Mouse (Mus musculus) activated CD4-positive, CD25-positive, alpha-beta regulatory T cell, adult 4 months (primary cell): ENCODE data around the gene Clint1. TPM values are rescaled to one million over a fixed set of nuclear protein-coding genes. Genes with fewer than 3 reads are reported as not detected.

Experiments
- ATAC-seq: one replicate; pipeline ENCODE4 v1.8.0; 2017
- polyA plus RNA-seq, 2 experiments: library from polyadenylated mRNA; unstranded; fragments of 100-300 nt; shearing (Covaris generic); gene quantifications; one replicate each; pipeline ENCODE4 v1.2.1; 2017

Clint1 gene
- polyA plus RNA-seq, 2 experiments from 2014 or later, result 45.4 to 47.0 TPM

- no peak for ATAC-seq
These were observed 85.6 kb downstream of the Clint1 start for GRCm38 (mm10) chr11:45937478-45937877.

GRCm38 (mm10) chr11:45938917-45939316 is 87.1 kb downstream of the Clint1 start:
- no peak for ATAC-seq

- ATAC-seq, result no peak
These were observed 90.4 kb downstream of the Clint1 start for GRCm38 (mm10) chr11:45942281-45942680.

- no peak for ATAC-seq
These were observed 91.4 kb downstream of the Clint1 start for GRCm38 (mm10) chr11:45943108-45943705.

- ATAC-seq, result peak; percentile 1
These were observed 92.2 kb downstream of the Clint1 start for GRCm38 (mm10) chr11:45943891-45944642.

- ATAC-seq, result peak; percentile 94
These were observed 92.8 kb downstream of the Clint1 start, which contains the start of gene Lsm11 for GRCm38 (mm10) chr11:45944643-45945156. Gene Lsm11 (minus strand): TSS chr11:45944935.

GRCm38 (mm10) chr11:45946796-45947195 is 94.9 kb downstream of the Clint1 start:
- ATAC-seq, result no peak

GRCm38 (mm10) chr11:45947491-45947890 is 95.6 kb downstream of the Clint1 start:
- ATAC-seq, result no peak

GRCm38 (mm10) chr11:45955127-45955627 is 103.3 kb downstream of the Clint1 start, which contains the start of gene Thg1l:
Gene Thg1l (minus strand): TSS chr11:45955494.
- peak; percentile 96 for ATAC-seq

GRCm38 (mm10) chr11:45959598-45959997 is 107.7 kb downstream of the Clint1 start:
- no peak for ATAC-seq

- ATAC-seq, result no peak
These were observed 108.2 kb downstream of the Clint1 start for GRCm38 (mm10) chr11:45960003-45960402.

Other genes starting within 250 kb of the Clint1 start
- 1 to 10 TPM; 1.3 to 1.6 TPM for gene Lsm11, start 92.9 kb downstream of the Clint1 start, polyA plus RNA-seq
- 10 to 100 TPM in 1 of 2 experiments, 1 to 10 TPM in 1; 9.0 to 15.8 TPM for gene Thg1l, start 103.4 kb downstream of the Clint1 start, polyA plus RNA-seq
- gene Sox30, start 128.3 kb downstream of the Clint1 start, polyA plus RNA-seq, result not detected
- gene Gm12166, start 200.3 kb downstream of the Clint1 start, polyA plus RNA-seq, result 10 to 100 TPM; 19.9 to 53.2 TPM
- 10 to 100 TPM; 74.6 to 85.8 TPM for gene Adam19, start 203.9 kb downstream of the Clint1 start, polyA plus RNA-seq